Mouse (Mus musculus): ENCODE measurements at regions not wholly inside any gene's neighbourhood (a gene's known extent, or its start where the extent isn't known, plus 50 kb on each side); places are given as distances from the start of the nearest gene placed in this dataset.
A peak's percentile ranks its signal among the peaks of the same experiment; 100 is the strongest.
"Not testable (repeated sequence)": the region's sequence is repeated elsewhere in the genome, so short reads cannot be mapped to it uniquely, and the experiment has no call there.

GRCm38 (mm10) chrX:31170786-31171185 is 53.3 kb downstream of the Btbd35f29 start:
- DNase-seq (ENCODE audit: low spot score in 2 of 2), result peak in 1 of 2 experiments; percentile 22

- not testable (repeated sequence) for DNase-seq (ENCODE audit: low spot score in 2 of 2)
These were observed 58.1 kb downstream of the Btbd35f29 start for GRCm38 (mm10) chrX:31175549-31175948.

- not testable (repeated sequence) for DNase-seq (ENCODE audit: low spot score in 2 of 2)
These were observed 58.7 kb downstream of the Btbd35f29 start for GRCm38 (mm10) chrX:31176137-31176536.
